Mouse (Mus musculus) ES-Bruce4 (cell line): ENCODE data around the gene Thrsp.

Experiments used
- CTCF ChIP-seq: IDR thresholded peaks from one replicate; pipeline ENCODE4 v1.8.1; 2011; ENCODE audit warnings: low read depth, low read length
- EP300 ChIP-seq: IDR thresholded peaks from 2 replicates; pipeline ENCODE4 v1.6.1; 2011; ENCODE audit warnings: low read depth, low read length; ENCODE audit not compliant: insufficient read depth
- POLR2A ChIP-seq: IDR thresholded peaks from one replicate; pipeline ENCODE4 v1.8.1; 2011; ENCODE audit warnings: low read length; ENCODE audit not compliant: insufficient read depth

- TF ChIP-seq EP300 (no peak), POLR2A (no peak), CTCF (no peak)
These were observed 26.0 kb downstream of the Thrsp start for GRCm38 (mm10) chr7:97391293-97392078.
